Mouse (Mus musculus): ENCODE data around the gene Ap1g1. TPM values are rescaled to one million over a fixed set of nuclear protein-coding genes. Genes with fewer than 3 reads are reported as not detected.

The Ap1g1 gene
- total RNA-seq, 2 experiments from 2014 or later, result 84.1 to 92.2 TPM

- TF ChIP-seq CTCF (conservative IDR thresholded peaks at IDR 0.05), result no peak
- no peak overlapping the region for H3K27ac ChIP-seq
- no peak for DNase-seq (ENCODE audit: low spot score in 2 of 2)
- no peak overlapping the region for H3K4me3 ChIP-seq
Measured at GRCm38 (mm10) chr8:109756849-109757248, 21.5 kb upstream of the Ap1g1 start.

DNA sequence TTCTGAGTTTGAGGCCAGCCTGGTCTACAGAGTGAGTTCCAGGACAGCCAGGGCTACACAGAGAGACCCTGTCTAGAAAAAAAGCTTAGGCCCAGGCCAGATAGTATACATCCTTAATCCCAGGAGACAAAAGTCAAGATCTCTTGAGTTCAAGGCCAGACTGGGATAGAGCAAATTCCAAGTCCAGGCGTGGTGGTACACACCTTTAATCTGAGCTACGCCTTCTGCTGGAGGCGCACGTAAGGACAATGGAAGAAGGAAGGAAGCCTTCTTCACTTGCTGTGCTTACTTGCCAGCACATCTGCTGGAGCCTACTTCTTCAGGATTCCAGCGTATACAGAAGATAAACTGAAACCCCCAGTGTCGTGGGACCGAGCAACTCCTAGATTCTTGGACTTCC, 18.9 kb upstream of the Ap1g1 start:
- Histone ChIP-seq H3K27ac (no peak overlapping the region), H3K4me3 (no peak overlapping the region)
- no peak for TF ChIP-seq CTCF (conservative IDR thresholded peaks at IDR 0.05)
- DNase-seq (ENCODE audit: low spot score in 2 of 2), result no peak

DNA sequence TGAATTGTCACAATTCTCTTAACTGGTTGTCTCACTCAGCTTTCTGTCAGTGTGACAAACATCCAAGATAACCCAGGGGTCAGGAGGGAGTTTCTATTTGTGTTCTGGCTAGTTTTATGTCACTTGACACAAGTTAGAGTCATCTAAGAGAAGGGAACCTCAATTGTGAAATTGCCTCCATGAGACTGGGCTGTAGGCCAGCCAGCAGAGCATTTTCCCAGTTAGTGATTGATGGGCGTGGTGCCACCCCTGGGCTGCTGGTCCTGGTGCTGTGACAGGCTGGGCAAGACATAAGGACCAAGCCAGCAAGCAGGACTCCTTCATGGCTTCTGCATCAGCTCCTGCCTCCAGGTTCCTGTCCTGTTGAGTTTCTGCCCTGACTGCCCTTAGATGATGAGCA, 18.1 kb upstream of the Ap1g1 start:
- DNase-seq (ENCODE audit: low spot score in 2 of 2), result no peak
- TF ChIP-seq CTCF (conservative IDR thresholded peaks at IDR 0.05), result no peak
- Histone ChIP-seq H3K27ac (no peak overlapping the region), H3K4me3 (no peak overlapping the region)

GRCm38 (mm10) chr8:109764031-109764430, 14.3 kb upstream of the Ap1g1 start:
- DNase-seq (ENCODE audit: low spot score in 2 of 2), result no peak
- no peak overlapping the region for H3K4me3 ChIP-seq
- TF ChIP-seq CTCF (conservative IDR thresholded peaks at IDR 0.05), result no peak
- H3K27ac ChIP-seq, result no peak overlapping the region

- no peak for DNase-seq (ENCODE audit: low spot score in 2 of 2)
- no peak overlapping the region for H3K4me3 ChIP-seq
- no peak overlapping the region for H3K27ac ChIP-seq
- no peak for TF ChIP-seq CTCF (conservative IDR thresholded peaks at IDR 0.05)
Measured at GRCm38 (mm10) chr8:109766081-109766480, 12.3 kb upstream of the Ap1g1 start.

DNA sequence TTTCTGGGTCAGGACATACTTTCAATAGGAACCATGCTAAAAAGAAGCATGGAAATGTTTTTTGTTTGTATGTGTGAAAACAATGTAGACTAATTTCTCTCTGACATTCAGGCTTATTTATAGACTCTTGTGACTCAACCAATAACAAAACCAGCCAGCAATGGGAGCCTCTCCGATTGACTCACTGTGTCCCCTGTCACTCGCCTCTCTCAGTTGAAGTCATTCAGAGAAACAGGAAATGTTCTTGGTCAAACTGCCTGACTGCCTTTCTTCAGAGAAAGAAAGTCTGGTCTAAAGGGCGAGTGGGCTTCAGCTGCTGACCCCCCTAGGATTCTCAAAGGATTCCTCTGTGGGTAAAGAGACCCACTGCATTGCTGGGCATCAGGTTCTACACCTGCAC, 5.2 kb upstream of the Ap1g1 start:
- no peak for DNase-seq (ENCODE audit: low spot score in 2 of 2)
- H3K4me3 ChIP-seq, result no peak overlapping the region
- no peak overlapping the region for H3K27ac ChIP-seq
- no peak for TF ChIP-seq CTCF (conservative IDR thresholded peaks at IDR 0.05)

GRCm38 (mm10) chr8:109777851-109778250, 503 bp upstream of the Ap1g1 start:
- H3K27ac ChIP-seq, result peak overlapping the region; percentile 99
- H3K4me3 ChIP-seq, result peak overlapping the region; percentile 63
- no peak for DNase-seq (ENCODE audit: low spot score in 2 of 2)
- no peak for TF ChIP-seq CTCF (conservative IDR thresholded peaks at IDR 0.05)

- H3K4me3 ChIP-seq, result peak overlapping the region; percentile 63
Measured at GRCm38 (mm10) chr8:109778993-109779421, 653 bp downstream of the Ap1g1 start.

DNA sequence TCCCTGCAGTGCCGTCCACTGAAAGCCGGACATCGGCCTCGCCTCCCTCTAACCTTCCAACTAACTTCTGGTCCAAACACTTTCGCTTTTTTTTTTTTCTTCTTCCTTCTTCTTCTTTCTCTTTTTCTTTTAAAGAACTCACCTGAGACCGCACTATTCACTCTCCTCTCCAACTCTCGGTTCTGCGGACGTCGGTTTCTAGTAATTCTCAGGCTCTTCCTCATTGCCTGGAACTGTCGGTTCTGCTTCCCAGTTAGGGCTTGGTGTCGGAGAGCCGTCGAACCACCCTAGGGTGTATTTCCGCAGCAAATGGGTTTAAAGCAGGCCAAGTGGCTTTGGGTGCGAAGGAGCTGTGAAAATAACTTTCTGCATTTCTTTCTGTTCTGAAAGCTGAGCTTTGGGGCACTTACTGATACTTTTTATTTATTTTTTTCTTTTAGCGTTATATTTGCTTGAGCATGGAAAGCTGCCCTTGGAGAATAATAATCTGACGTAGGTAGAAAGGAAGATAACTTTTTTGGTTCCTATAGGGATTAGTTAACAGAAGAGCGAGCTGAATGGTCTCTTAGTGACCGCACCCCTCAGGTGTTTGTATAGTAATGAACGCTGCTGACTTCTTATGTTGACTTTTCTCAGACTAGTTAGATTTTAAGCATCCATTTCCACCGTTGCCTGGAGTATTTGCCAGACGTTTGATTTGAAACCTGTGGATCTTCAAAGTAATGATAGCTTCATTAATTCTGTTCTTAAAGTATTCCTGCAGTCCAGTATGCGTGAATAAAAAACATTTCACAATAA, 1.3 kb downstream of the Ap1g1 start:
- Histone ChIP-seq H3K27ac (peak overlapping the region; percentile 99), H3K4me3 (peak overlapping the region; percentile 63)
- DNase-seq (ENCODE audit: low spot score in 2 of 2), result no peak
- no peak for TF ChIP-seq CTCF (conservative IDR thresholded peaks at IDR 0.05)

More at GRCm38 (mm10) chr8:109778993-109779421, 653 bp downstream of the Ap1g1 start:
- peak in 1 of 2 experiments; percentile 15 for DNase-seq (ENCODE audit: low spot score in 2 of 2)
- peak overlapping the region; percentile 99 for H3K27ac ChIP-seq
- no peak for TF ChIP-seq CTCF (conservative IDR thresholded peaks at IDR 0.05)

GRCm38 (mm10) chr8:109780548-109780947, 2.2 kb downstream of the Ap1g1 start:
- Histone ChIP-seq H3K27ac (no peak overlapping the region), H3K4me3 (peak overlapping the region; percentile 63; the same call in 1 of the 2 replicates)
- no peak for TF ChIP-seq CTCF (conservative IDR thresholded peaks at IDR 0.05)
- no peak for DNase-seq (ENCODE audit: low spot score in 2 of 2)

DNA sequence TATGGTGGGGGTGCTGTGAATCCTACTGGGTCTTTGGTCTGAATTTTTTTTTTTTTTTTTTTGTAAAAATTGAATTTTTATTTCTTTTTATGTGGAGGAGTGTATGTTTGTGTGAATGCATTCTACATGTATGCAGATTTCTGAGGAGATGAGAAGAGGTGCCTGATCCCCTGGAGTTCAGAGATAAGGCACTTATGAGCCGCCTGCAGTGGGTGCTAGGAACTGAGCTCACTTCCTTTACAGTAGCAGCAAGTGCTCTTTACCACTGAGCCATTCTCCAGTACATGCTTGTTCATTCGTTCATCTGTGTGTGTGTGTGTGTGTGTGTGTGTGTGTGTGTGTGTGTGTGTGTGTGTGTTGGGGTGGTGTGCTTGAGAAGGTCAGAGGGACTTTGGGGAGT, 12.6 kb downstream of the Ap1g1 start:
- TF ChIP-seq CTCF (conservative IDR thresholded peaks at IDR 0.05), result no peak
- no peak for DNase-seq (ENCODE audit: low spot score in 2 of 2)
- no peak overlapping the region for H3K27ac ChIP-seq
- no peak overlapping the region for H3K4me3 ChIP-seq

DNA sequence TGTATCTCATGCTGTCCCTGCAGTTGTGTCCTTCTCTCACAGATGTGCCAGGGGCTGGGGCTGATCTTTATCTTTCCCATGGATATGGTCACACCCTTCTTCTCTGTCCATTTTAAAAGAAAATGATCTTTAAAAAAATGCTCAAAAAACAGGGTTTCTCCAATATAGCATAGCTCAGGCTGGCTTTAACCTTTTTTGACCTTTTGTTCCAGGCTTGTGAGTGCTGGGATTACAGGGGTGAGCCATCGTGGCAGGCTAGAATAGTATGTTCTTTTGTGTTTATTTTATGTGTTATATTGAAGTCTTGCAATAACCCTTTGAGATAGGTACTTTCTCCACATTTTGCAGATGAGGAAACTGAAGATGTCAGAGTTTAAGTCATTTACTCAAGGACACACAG, 16.8 kb downstream of the Ap1g1 start:
- DNase-seq (ENCODE audit: low spot score in 2 of 2), result no peak
- Histone ChIP-seq H3K4me3 (no peak overlapping the region), H3K27ac (no peak overlapping the region)
- no peak for TF ChIP-seq CTCF (conservative IDR thresholded peaks at IDR 0.05)

DNA sequence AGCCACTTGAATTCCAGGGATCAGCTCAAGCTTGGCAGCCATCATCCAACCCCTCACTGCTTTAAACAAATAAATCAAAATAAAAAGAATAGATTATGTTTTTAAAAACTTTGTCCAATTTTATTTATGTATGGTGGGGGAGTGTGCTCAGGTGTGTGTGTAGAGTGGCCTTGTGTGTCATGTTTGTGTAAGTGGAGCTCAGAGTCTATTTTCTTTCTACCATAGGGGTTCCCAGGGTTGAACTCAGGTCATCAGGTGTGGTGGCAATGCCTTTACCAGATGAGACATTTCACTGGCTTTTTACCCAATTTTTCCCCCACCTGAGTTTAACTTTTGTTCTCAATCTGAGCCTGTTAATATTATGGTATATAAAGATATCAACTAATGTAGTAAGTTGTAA, 20.4 kb downstream of the Ap1g1 start:
- no peak for DNase-seq (ENCODE audit: low spot score in 2 of 2)
- Histone ChIP-seq H3K4me3 (no peak overlapping the region), H3K27ac (no peak overlapping the region)
- no peak for TF ChIP-seq CTCF (conservative IDR thresholded peaks at IDR 0.05)

DNA sequence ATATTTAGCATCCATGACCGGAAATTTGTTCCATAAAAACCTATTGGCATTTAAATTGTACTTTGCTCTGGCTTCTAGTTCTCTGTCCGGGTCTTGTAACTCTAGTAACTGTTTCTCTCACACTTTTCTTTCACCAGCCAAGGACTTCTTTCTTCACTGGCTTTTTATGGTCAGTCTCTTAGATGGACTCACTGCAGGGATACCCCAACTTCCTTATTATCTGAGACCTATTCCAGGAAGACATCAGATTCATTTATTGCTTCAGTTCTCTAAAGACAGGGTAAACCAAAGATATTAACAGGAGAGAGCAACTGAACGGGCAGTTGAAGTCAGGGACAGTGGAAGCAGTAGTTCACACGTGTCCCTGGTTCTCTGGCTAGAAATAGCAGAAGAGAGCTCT, 20.9 kb downstream of the Ap1g1 start:
- Histone ChIP-seq H3K27ac (no peak overlapping the region), H3K4me3 (no peak overlapping the region)
- no peak for TF ChIP-seq CTCF (conservative IDR thresholded peaks at IDR 0.05)
- no peak for DNase-seq (ENCODE audit: low spot score in 2 of 2)
